Mouse (Mus musculus) thymus, adult 2 months (tissue): ENCODE measurements around the gene Atg4b.
"Not testable (repeated sequence)": the region's sequence is repeated elsewhere in the genome, so short reads cannot be mapped to it uniquely, and the experiment has no call there.

Experiments used
- CTCF ChIP-seq: fragments of 200-500 bp; IDR thresholded peaks from 2 replicates; pipeline ENCODE4 v1.5.1; 2012; ENCODE audit warnings: mild to moderate bottlenecking, control low read depth, low read length, moderate library complexity, borderline replicate concordance; ENCODE audit not compliant: control insufficient read depth, poor library complexity, insufficient read depth; ENCODE audit errors: extremely low read depth
- POLR2A ChIP-seq: fragments of 200-500 bp; IDR thresholded peaks from 2 replicates; pipeline ENCODE4 v1.6.1; 2012; ENCODE audit warnings: mild to moderate bottlenecking, low read length, control low read depth, moderate library complexity; ENCODE audit not compliant: control insufficient read depth, poor library complexity, insufficient read depth; ENCODE audit errors: extremely low read depth

- not testable (repeated sequence) for TF ChIP-seq CTCF, POLR2A
Measured at GRCm38 (mm10) chr1:93832754-93833360, 81.6 kb downstream of the Atg4b start.
